Mouse (Mus musculus): ENCODE data around the gene Unc13b. TPM values are rescaled to one million over a fixed set of nuclear protein-coding genes. Genes with fewer than 3 reads are reported as not detected.

Gene Unc13b
- polyA plus RNA-seq, 1 experiment from 2014 or later: 10.2 TPM

GRCm38 (mm10) chr4:43037860-43038566 is 20.7 kb upstream of the Unc13b start:
- Histone ChIP-seq H3K9me3 (no peaks in the 10 kb centered on the region), H3K4me1 (peaks cover 36% of the 10 kb centered on the region), H3K36me3 (peaks cover 40% of the 10 kb centered on the region), H3K27me3 (replicated peaks) (no peaks in the 10 kb centered on the region), H3K9ac (peak overlapping the region; percentile 94), H3K27ac (replicated peaks) (peak overlapping the region; percentile 89), H3K4me2 (peak overlapping the region; percentile 90), H3K4me3 (peak overlapping the region; percentile 86)
- WGBS: 26% methylated on average over 4 of the region's 4 CpGs
- no peak for ATAC-seq (ENCODE audit: extremely low read depth, insufficient number of reproducible peaks, low FRiP score, low TSS enrichment)

GRCm38 (mm10) chr4:43038567-43039495 is 19.9 kb upstream of the Unc13b start:
- H3K9me3 ChIP-seq: no peaks in the 10 kb centered on the region
- no peak for ATAC-seq (ENCODE audit: extremely low read depth, insufficient number of reproducible peaks, low FRiP score, low TSS enrichment)
- WGBS: 41% methylated on average over 15 of the region's 15 CpGs
- H3K4me1 ChIP-seq: peaks cover 44% of the 10 kb centered on the region
- peak overlapping the region; percentile 94 for H3K9ac ChIP-seq
- no peaks in the 10 kb centered on the region for H3K27me3 ChIP-seq (replicated peaks)
- peaks cover 32% of the 10 kb centered on the region for H3K36me3 ChIP-seq
- H3K27ac ChIP-seq (replicated peaks): peak overlapping the region; percentile 89
- peak overlapping the region; percentile 86 for H3K4me3 ChIP-seq
- H3K4me2 ChIP-seq: peak overlapping the region; percentile 90

- WGBS: 1% methylated on average over 11 of the region's 11 CpGs
- ATAC-seq (ENCODE audit: extremely low read depth, insufficient number of reproducible peaks, low FRiP score, low TSS enrichment): no peak
- Histone ChIP-seq H3K4me3 (peak overlapping the region; percentile 86), H3K9me3 (no peaks in the 10 kb centered on the region), H3K4me1 (peaks cover 51% of the 10 kb centered on the region), H3K36me3 (peaks cover 24% of the 10 kb centered on the region), H3K4me2 (peak overlapping the region; percentile 90), H3K27ac (replicated peaks) (peak overlapping the region; percentile 89), H3K27me3 (replicated peaks) (no peaks in the 10 kb centered on the region), H3K9ac (peak overlapping the region; percentile 94)
Measured at GRCm38 (mm10) chr4:43039609-43040008, 19.1 kb upstream of the Unc13b start.

- Histone ChIP-seq H3K4me2 (peak overlapping the region; percentile 90), H3K9ac (peak overlapping the region; percentile 94), H3K27me3 (replicated peaks) (no peaks in the 10 kb centered on the region), H3K9me3 (no peaks in the 10 kb centered on the region), H3K4me3 (peak overlapping the region; percentile 86), H3K27ac (replicated peaks) (peak overlapping the region; percentile 89), H3K4me1 (peaks cover 57% of the 10 kb centered on the region), H3K36me3 (peaks cover 19% of the 10 kb centered on the region)
- WGBS: 0% methylated on average over 24 of the region's 25 CpGs
- ATAC-seq (ENCODE audit: extremely low read depth, insufficient number of reproducible peaks, low FRiP score, low TSS enrichment): peak; percentile 96
Measured at GRCm38 (mm10) chr4:43040114-43040572, 18.6 kb upstream of the Unc13b start.

- no peaks in the 10 kb centered on the region for H3K9me3 ChIP-seq
- no peaks in the 10 kb centered on the region for H3K27me3 ChIP-seq (replicated peaks)
- peaks cover 60% of the 10 kb centered on the region for H3K4me1 ChIP-seq
- no peak overlapping the region for H3K9ac ChIP-seq
- H3K4me2 ChIP-seq: peak overlapping the region; percentile 90
- WGBS: 51% methylated on average over 9 of the region's 9 CpGs
- H3K36me3 ChIP-seq: peaks cover 10% of the 10 kb centered on the region
- ATAC-seq (ENCODE audit: extremely low read depth, insufficient number of reproducible peaks, low FRiP score, low TSS enrichment): no peak
- H3K27ac ChIP-seq (replicated peaks): 0 out of 2 replicates have a peak overlapping the region, but pooled peaks have one; percentile 1
- no peak overlapping the region for H3K4me3 ChIP-seq
Measured at GRCm38 (mm10) chr4:43040881-43041547, 17.7 kb upstream of the Unc13b start.

- Histone ChIP-seq H3K27ac (replicated peaks) (peak overlapping the region; percentile 83), H3K4me2 (peak overlapping the region; percentile 74), H3K4me3 (peak overlapping the region; percentile 66), H3K36me3 (no peaks in the 10 kb centered on the region), H3K4me1 (peaks cover 50% of the 10 kb centered on the region), H3K9ac (peak overlapping the region; percentile 81), H3K9me3 (no peaks in the 10 kb centered on the region), H3K27me3 (replicated peaks) (no peaks in the 10 kb centered on the region)
- ATAC-seq (ENCODE audit: extremely low read depth, insufficient number of reproducible peaks, low FRiP score, low TSS enrichment): no peak
- WGBS: 17% methylated on average over 7 of the region's 7 CpGs
Measured at GRCm38 (mm10) chr4:43043644-43044357, 15.0 kb upstream of the Unc13b start.

- H3K4me1 ChIP-seq: peaks cover 41% of the 10 kb centered on the region
- H3K36me3 ChIP-seq: no peaks in the 10 kb centered on the region
- H3K27me3 ChIP-seq (replicated peaks): no peaks in the 10 kb centered on the region
- 32% methylated on average over 4 of the region's 4 CpGs for WGBS
- no peaks in the 10 kb centered on the region for H3K9me3 ChIP-seq
- peak overlapping the region; percentile 81 for H3K9ac ChIP-seq
- H3K27ac ChIP-seq (replicated peaks): peak overlapping the region; percentile 83
- peak overlapping the region; percentile 66 for H3K4me3 ChIP-seq
- H3K4me2 ChIP-seq: peak overlapping the region; percentile 74
- no peak for ATAC-seq (ENCODE audit: extremely low read depth, insufficient number of reproducible peaks, low FRiP score, low TSS enrichment)
Measured at GRCm38 (mm10) chr4:43044673-43045072, 14.1 kb upstream of the Unc13b start.

GRCm38 (mm10) chr4:43045285-43045658 is 13.5 kb upstream of the Unc13b start:
- Histone ChIP-seq H3K4me2 (peak overlapping the region; percentile 74), H3K36me3 (no peaks in the 10 kb centered on the region), H3K4me3 (peak overlapping the region; percentile 66), H3K9ac (peak overlapping the region; percentile 81), H3K27me3 (replicated peaks) (no peaks in the 10 kb centered on the region), H3K27ac (replicated peaks) (peak overlapping the region; percentile 83), H3K4me1 (peaks cover 41% of the 10 kb centered on the region), H3K9me3 (no peaks in the 10 kb centered on the region)
- 9% methylated on average over 13 of the region's 13 CpGs for whole genome bisulfite sequencing
- ATAC-seq (ENCODE audit: extremely low read depth, insufficient number of reproducible peaks, low FRiP score, low TSS enrichment): no peak

- H3K27me3 ChIP-seq (replicated peaks): no peaks in the 10 kb centered on the region
- no peaks in the 10 kb centered on the region for H3K36me3 ChIP-seq
- H3K9me3 ChIP-seq: no peaks in the 10 kb centered on the region
- peaks cover 37% of the 10 kb centered on the region for H3K4me1 ChIP-seq
- peak; percentile 93 for ATAC-seq (ENCODE audit: extremely low read depth, insufficient number of reproducible peaks, low FRiP score, low TSS enrichment)
- peak within 1 kb of the TSS; percentile 74 for H3K4me2 ChIP-seq
- peak within 1 kb of the TSS; percentile 66 for H3K4me3 ChIP-seq
- H3K9ac ChIP-seq: peak within 1 kb of the TSS; percentile 81
- H3K27ac ChIP-seq (replicated peaks): peak within 1 kb of the TSS; percentile 83
- WGBS: under 1% methylated on average over 33 of the region's 33 CpGs
Measured at GRCm38 (mm10) chr4:43045659-43046302, 13.0 kb upstream of the Unc13b start, which contains the start of gene Fam214b. Fam214b (minus strand) TSS chr4:43046220.

- no peaks in the 10 kb centered on the region for H3K9me3 ChIP-seq
- ATAC-seq (ENCODE audit: extremely low read depth, insufficient number of reproducible peaks, low FRiP score, low TSS enrichment): no peak
Measured at GRCm38 (mm10) chr4:43046607-43047006, 12.1 kb upstream of the Unc13b start.

More at GRCm38 (mm10) chr4:43046607-43047006, 12.1 kb upstream of the Unc13b start:
- H3K4me3 ChIP-seq: peak overlapping the region; percentile 66; the same call in 1 of the 2 replicates
- H3K4me1 ChIP-seq: peaks cover 32% of the 10 kb centered on the region
- 57% methylated on average over 5 of the region's 5 CpGs for WGBS
- no peak overlapping the region for H3K27ac ChIP-seq (replicated peaks)
- H3K36me3 ChIP-seq: no peaks in the 10 kb centered on the region
- H3K27me3 ChIP-seq (replicated peaks): no peaks in the 10 kb centered on the region
- no peak overlapping the region for H3K9ac ChIP-seq
- peak overlapping the region; percentile 74 for H3K4me2 ChIP-seq

Measured in heart, embryonic 13.5 days (tissue).